Mouse (Mus musculus) small intestine, adult 2 months (tissue): Measurements from ENCODE around the gene Kmt5a. TPM values are rescaled to one million over a fixed set of nuclear protein-coding genes. Genes with fewer than 3 reads are reported as not detected.

Experiments used
- H3K27ac ChIP-seq: fragments of 200-500 bp; 2 replicates; pipeline ENCODE4 v1.5.1; 2012; ENCODE audit warnings: low read depth, low read length, control low read depth, inconsistent platforms; ENCODE audit not compliant: insufficient read depth
- H3K27me3 ChIP-seq: fragments of 200-500 bp; 2 replicates; pipeline ENCODE4 v1.6.1; 2012; ENCODE audit warnings: mild to moderate bottlenecking, moderate library complexity, low read length, inconsistent platforms; ENCODE audit not compliant: control insufficient read depth, insufficient read depth
- H3K36me3 ChIP-seq: fragments of 200-500 bp; 2 replicates; pipeline ENCODE4 v1.6.1; 2012; ENCODE audit warnings: mild to moderate bottlenecking, low read length, control low read depth, inconsistent platforms; ENCODE audit not compliant: control insufficient read depth, insufficient read depth
- H3K4me1 ChIP-seq: fragments of 200-500 bp; 2 replicates; pipeline ENCODE4 v1.6.1; 2012; ENCODE audit warnings: low read length, inconsistent platforms, mixed read lengths; ENCODE audit not compliant: control insufficient read depth, insufficient read depth, insufficient read length
- H3K4me3 ChIP-seq: fragments of 200-500 bp; 2 replicates; pipeline ENCODE4 v1.5.1; 2012; ENCODE audit warnings: low read depth, mild to moderate bottlenecking, control low read depth, inconsistent platforms, low read length, moderate library complexity
- CTCF ChIP-seq: fragments of 200-500 bp; IDR thresholded peaks from 2 replicates; pipeline ENCODE4 v1.5.1; 2012; ENCODE audit warnings: low read depth, mild to moderate bottlenecking, control low read depth, inconsistent platforms, low read length, moderate library complexity, mixed read lengths; ENCODE audit not compliant: insufficient replicate concordance, insufficient read length; ENCODE audit errors: extremely low read depth
- POLR2A ChIP-seq: fragments of 200-500 bp; IDR thresholded peaks from 2 replicates; pipeline ENCODE4 v1.6.1; 2012; ENCODE audit warnings: low read depth, mild to moderate bottlenecking, control low read depth, inconsistent platforms, low read length, moderate library complexity
- WGBS: fragments of 180-500 bp; shearing (Covaris S2); methylation state at CpG from one replicate; pipeline ENCODE4 v1.1.7; 2018; 5-methylcytosine and 5-hydroxymethylcytosine counted together
- polyA plus RNA-seq: library from polyadenylated mRNA; depleted of rRNA; stranded (reverse); fragments of >200 nt; gene quantifications from 2 replicates; pipeline ENCODE4 v1.2.3, GENCODE M21; 2012

The Kmt5a gene
- polyA plus RNA-seq, 1 experiment, result 70.7 TPM

- Histone ChIP-seq H3K36me3 (no peaks in the 10 kb centered on the region), H3K4me3 (peak within 1 kb of the TSS; percentile 98), H3K27me3 (no peaks in the 10 kb centered on the region), H3K27ac (peak within 1 kb of the TSS; percentile 100), H3K4me1 (no peaks in the 10 kb centered on the region; the same call in 1 of the 2 replicates)
- under 1% methylated on average over 48 of the region's 48 CpGs for WGBS
- TF ChIP-seq POLR2A (no peak; the same call in 1 of the 2 replicates), CTCF (peak; percentile 10; the same call in 1 of the 2 replicates)
These were observed 43.4 kb downstream of the Kmt5a start, which contains the start of gene Snrnp35 for GRCm38 (mm10) chr5:124482966-124483654. TSS of gene Snrnp35 (plus strand) at chr5:124483134.

DNA sequence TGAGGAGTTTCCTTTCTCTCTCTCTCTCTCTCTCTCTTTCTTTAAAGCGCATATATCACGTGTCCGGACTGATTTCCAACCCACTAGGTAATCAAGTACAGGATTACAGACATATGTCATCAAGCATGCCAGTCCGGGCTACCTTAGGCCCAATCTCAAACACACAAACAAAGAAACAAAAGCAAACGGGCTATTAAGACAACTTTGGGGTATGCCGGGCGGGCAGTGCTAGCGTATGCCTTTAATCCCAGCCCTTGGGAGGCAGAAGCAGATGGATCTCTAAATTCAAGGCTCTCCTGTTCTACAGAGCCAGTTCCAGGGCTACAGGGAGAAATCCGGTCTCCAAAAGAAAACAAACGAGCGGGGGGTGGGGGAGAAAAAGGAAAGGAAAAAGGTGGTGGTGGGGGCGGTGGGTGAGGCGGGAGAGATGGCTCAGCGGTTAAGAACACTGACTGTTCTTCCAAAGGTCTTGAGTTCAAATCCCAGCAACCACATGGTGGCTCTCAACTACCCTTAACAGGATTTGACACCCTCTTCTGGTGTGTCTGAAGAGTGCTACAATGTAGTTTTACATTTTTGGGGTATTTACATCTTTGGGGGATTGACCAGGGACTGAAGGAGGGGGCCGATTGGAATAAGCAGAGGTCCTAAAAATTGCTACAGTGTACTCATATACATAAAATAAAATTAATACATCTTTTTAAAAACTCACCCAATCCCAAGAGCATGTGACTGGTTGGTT is 44.1 kb downstream of the Kmt5a start:
- H3K4me3 ChIP-seq, result peak overlapping the region; percentile 98
- H3K27ac ChIP-seq, result peak overlapping the region; percentile 100
- H3K4me1 ChIP-seq, result no peaks in the 10 kb centered on the region; the same call in 1 of the 2 replicates
- H3K36me3 ChIP-seq, result no peaks in the 10 kb centered on the region
- 5% methylated on average over 15 of the region's 15 CpGs for WGBS
- TF ChIP-seq CTCF (no peak), POLR2A (no peak)
- H3K27me3 ChIP-seq, result no peaks in the 10 kb centered on the region

DNA sequence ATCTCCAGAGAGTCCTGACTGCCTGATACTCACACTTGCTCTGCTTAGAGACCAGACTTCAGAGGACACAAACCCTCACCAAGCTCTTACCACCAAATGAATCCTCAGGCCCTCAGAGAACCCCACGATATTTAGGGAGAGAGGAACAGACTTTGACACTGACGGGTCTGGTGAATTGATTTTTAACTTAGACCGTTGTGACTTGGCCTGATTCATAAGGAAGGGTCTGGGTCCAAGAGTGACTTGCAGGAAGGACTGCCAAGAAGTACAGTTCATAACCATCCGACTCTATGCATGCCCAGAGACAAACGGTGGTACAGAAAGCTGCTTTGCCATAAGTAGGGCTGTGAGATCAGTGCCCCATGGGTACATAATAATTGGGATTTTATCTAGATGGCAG is 45.9 kb downstream of the Kmt5a start:
- TF ChIP-seq POLR2A (no peak), CTCF (no peak)
- Histone ChIP-seq H3K36me3 (0 out of 2 replicates have a peak, but pooled peaks cover 2% of the 10 kb centered on the region), H3K27ac (no peak overlapping the region), H3K27me3 (no peaks in the 10 kb centered on the region), H3K4me1 (no peaks in the 10 kb centered on the region; the same call in 1 of the 2 replicates), H3K4me3 (no peak overlapping the region)
- WGBS, result 82% methylated on average over 5 of the region's 5 CpGs

DNA sequence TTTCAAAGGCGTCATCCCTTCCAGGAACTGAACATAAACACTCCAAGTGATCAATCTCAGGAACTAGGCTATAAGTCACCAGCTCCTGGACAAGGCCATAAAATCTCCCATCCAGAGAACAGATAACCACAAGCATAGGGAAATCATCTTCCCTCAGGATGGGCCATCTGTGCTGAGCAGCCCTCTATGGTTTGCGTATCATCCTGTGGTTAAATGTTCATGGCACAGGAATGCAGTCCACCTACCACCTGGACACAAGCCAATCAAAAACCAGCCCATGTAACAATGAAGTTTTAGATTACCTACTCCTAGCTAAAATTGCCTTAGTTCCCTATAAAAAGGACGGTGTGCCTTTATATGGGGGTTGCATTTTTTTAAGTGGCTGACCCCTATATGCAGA is 49.2 kb downstream of the Kmt5a start:
- no peak overlapping the region for H3K27ac ChIP-seq
- H3K27me3 ChIP-seq, result no peaks in the 10 kb centered on the region
- 94% methylated on average over 3 of the region's 3 CpGs for WGBS
- H3K4me1 ChIP-seq, result no peaks in the 10 kb centered on the region; the same call in 1 of the 2 replicates
- 0 out of 2 replicates have a peak, but pooled peaks cover 2% of the 10 kb centered on the region for H3K36me3 ChIP-seq
- TF ChIP-seq CTCF, result no peak
- no peak for TF ChIP-seq POLR2A
- no peak overlapping the region for H3K4me3 ChIP-seq

GRCm38 (mm10) chr5:124491732-124492131 is 52.0 kb downstream of the Kmt5a start:
- peaks cover 3% of the 10 kb centered on the region; the same call in 1 of the 2 replicates for H3K4me1 ChIP-seq
- 85% methylated on average over 4 of the region's 4 CpGs for WGBS
- TF ChIP-seq POLR2A, result no peak
- no peak for TF ChIP-seq CTCF
- H3K4me3 ChIP-seq, result no peak overlapping the region
- H3K36me3 ChIP-seq, result 0 out of 2 replicates have a peak, but pooled peaks cover 2% of the 10 kb centered on the region
- no peak overlapping the region for H3K27ac ChIP-seq
- no peaks in the 10 kb centered on the region for H3K27me3 ChIP-seq

- H3K27ac ChIP-seq, result no peak overlapping the region
- TF ChIP-seq CTCF (no peak), POLR2A (no peak)
- H3K27me3 ChIP-seq, result no peaks in the 10 kb centered on the region
- H3K4me3 ChIP-seq, result no peak overlapping the region
- WGBS, result 83% methylated on average over 4 of the region's 4 CpGs
- H3K36me3 ChIP-seq, result 0 out of 2 replicates have a peak, but pooled peaks cover 2% of the 10 kb centered on the region
- peaks cover 3% of the 10 kb centered on the region; the same call in 1 of the 2 replicates for H3K4me1 ChIP-seq
These were observed 52.9 kb downstream of the Kmt5a start for GRCm38 (mm10) chr5:124492618-124493017.

DNA sequence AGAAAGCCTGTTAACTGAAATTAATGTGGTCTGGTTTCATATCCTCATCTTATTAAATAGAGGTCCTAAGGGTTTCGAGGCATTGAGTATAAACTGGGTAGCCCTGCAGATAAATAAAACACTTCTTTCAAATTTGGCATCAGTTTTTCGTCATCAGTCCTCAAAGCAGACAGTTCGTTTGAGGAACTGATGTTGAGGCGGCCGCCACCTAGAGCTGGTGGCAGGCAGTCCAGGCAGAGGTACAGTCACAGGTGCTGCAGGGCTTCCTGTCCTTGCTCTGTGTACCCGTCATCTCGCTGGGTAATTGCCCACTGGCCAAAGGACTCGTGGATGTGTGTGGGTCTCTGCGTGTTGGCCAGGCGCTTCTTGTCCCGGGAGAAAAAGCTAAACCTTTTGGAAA is 53.7 kb downstream of the Kmt5a start:
- Histone ChIP-seq H3K27ac (no peak overlapping the region), H3K4me3 (no peak overlapping the region), H3K4me1 (peaks cover 3% of the 10 kb centered on the region; the same call in 1 of the 2 replicates), H3K36me3 (0 out of 2 replicates have a peak, but pooled peaks cover 2% of the 10 kb centered on the region), H3K27me3 (no peaks in the 10 kb centered on the region)
- WGBS, result 78% methylated on average over 11 of the region's 11 CpGs
- no peak for TF ChIP-seq CTCF
- TF ChIP-seq POLR2A, result no peak
